Mouse (Mus musculus): Measurements from ENCODE around the gene A030005K14Rik.

DNA sequence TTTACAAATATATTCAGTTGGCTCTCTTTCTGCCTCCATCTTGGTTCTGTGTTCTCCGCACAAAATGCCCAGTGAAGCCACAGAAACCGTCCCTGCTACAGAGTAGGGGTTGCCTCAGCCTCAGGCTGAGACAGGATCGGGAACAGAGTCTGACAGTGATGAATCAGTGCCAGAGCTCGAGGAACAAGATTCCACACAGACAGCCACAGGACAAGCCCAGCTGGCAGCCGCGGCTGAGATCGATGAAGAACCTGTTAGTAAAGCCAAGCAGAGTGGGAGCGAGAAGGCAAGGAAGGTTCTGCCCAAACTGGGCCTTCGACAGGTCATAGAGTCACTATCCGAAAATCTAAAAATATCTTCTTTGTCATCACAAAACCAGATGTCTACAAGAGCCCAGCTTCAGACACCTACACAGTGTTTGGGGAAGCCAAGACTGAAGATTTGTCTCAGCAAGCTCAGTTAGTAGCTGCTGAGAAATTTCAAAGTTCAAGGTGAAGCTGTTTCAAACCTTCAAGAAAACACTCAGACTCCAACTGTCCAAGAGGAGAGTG, 43.8 kb downstream of the A030005K14Rik start:
- TF ChIP-seq CTCF (IDR thresholded peaks at IDR 0.05; ENCODE audit: low read depth) (no peak), EP300 (optimal IDR thresholded peaks at IDR 0.05) (no peak)

Data from stomach, postnatal 0 days (tissue).